Mouse (Mus musculus) left cerebral cortex, postnatal 10 days (tissue): ENCODE data around the gene Med24. TPM values are rescaled to one million over a fixed set of nuclear protein-coding genes. Genes with fewer than 3 reads are reported as not detected.
"Not testable (repeated sequence)": the region's sequence is repeated elsewhere in the genome, so short reads cannot be mapped to it uniquely, and the experiment has no call there.

Source experiments
- DNase-seq, 2 experiments: peaks; one replicate each; pipeline ENCODE4 v3.0.0; 2021 to 2022; ENCODE audit warnings: low spot score in 2 of 2, mixed read lengths in 1 of 2; ENCODE audit errors: extremely low spot score in 1 of 2
- intact Hi-C: fragments of 180-260 bp; cut with DNase I; formaldehyde crosslinking; loops from one replicate; pipeline ENCODE4 v1.15.1; 2025
- total RNA-seq, 2 experiments: library from RNA; stranded (reverse); gene quantifications; 2 replicates each; pipeline ENCODE4 v1.2.3; 2021

Med24 gene
- total RNA-seq, 2 experiments from 2014 or later: 91.7 to 102 TPM

DNA sequence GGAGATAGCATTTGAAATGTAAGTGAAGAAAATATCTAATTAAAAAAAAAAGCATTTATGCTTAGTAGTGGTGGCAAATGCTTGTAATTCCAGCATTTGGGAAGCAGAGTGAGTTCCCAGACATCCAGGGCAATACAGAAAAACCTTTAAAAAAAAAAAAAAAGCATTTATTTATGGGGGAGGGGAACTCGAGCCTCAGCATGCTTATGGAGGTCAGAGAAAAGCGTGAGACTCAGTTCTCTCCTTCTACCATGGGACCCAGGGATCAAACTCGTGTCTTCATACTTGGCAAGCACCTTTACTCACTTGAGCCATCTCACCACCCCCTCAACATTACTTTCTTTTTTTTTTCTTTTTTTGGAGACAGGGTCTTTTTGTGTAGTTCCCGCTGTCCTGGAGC is 48.0 kb downstream of the Med24 start:
- intact Hi-C loops: no loop called here
- no peak for DNase-seq

GRCm38 (mm10) chr11:98680595-98680994 is 48.6 kb downstream of the Med24 start:
- DNase-seq, intact Hi-C loops: not testable (repeated sequence)

DNA sequence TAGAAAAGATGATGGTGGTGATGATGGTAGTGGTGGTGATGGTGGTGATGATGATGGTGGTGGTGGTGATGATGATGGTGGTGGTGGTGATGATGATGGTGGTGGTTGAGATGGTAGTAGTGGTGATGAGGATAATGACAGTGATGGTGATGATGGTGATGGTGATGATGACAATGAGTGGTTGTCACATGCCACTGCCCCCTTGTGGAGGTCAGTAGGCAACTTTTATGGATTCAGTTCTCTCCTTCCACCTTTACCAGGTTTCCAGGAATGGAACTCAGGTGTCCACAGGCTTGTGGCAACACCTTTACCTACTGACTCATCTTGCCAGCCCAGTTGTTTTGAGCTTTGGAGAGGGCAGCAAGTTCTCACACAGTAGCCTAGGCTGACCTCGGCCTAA is 49.2 kb downstream of the Med24 start:
- intact Hi-C loops: no loop called here
- no peak for DNase-seq

- no peak for DNase-seq
- intact Hi-C loops: loop anchor here (2.0 kb wide), 1 partner anchor 37 kb away; no protein-coding TSS in a partner anchor
Observed at GRCm38 (mm10) chr11:98675829-98676363, 53.3 kb downstream of the Med24 start.

- intact Hi-C loops: not testable (repeated sequence)
- DNase-seq: peak in 1 of 2 experiments; percentile 63
Observed at GRCm38 (mm10) chr11:98673136-98673535, 56.1 kb downstream of the Med24 start.

GRCm38 (mm10) chr11:98672482-98672881 is 56.8 kb downstream of the Med24 start:
- intact Hi-C loops: no loop called here
- no peak for DNase-seq

GRCm38 (mm10) chr11:98671857-98672256 is 57.4 kb downstream of the Med24 start:
- intact Hi-C loops: no loop called here
- DNase-seq: no peak

GRCm38 (mm10) chr11:98671284-98671815 is 57.9 kb downstream of the Med24 start:
- no peak for DNase-seq
- intact Hi-C loops: no loop called here

- no peak for DNase-seq
- intact Hi-C loops: no loop called here
Observed at GRCm38 (mm10) chr11:98668984-98669383, 60.3 kb downstream of the Med24 start.

DNA sequence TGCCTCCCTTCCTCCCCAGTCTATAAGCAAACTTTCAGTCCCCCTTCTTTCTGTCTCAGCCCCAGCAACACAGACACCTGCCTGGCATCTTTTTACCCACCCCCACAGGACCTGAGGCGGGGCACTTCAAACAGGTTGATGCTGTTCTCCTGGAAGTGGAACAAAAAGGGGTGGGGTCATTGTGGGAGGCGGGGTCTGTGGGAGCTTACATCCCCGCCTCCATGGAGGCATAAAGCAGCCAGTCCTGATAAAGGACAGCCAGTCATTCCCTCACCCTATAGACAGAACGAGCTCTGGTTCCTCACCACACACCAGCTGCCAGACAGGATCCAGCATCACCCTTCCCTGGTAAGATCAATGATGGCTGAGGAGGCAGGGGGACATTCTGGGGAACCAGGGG is 65.1 kb downstream of the Med24 start, which contains the start of gene Gsdma:
Gsdma (plus strand) TSS at position 261 of the 400 bp plus-strand sequence.
- DNase-seq: no peak
- intact Hi-C loops: no loop called here

GRCm38 (mm10) chr11:98660517-98660916 is 68.7 kb downstream of the Med24 start:
- intact Hi-C loops: no loop called here
- DNase-seq: peak; percentile 47 to 61

- peak in 1 of 2 experiments; percentile 37 for DNase-seq
- intact Hi-C loops: loop anchor here (5.0 kb wide), 1 partner anchor 48 kb away; no protein-coding TSS in a partner anchor
Observed at GRCm38 (mm10) chr11:98655076-98655475, 74.2 kb downstream of the Med24 start.

Other genes starting within 250 kb of the Med24 start
- under 1 TPM; 0.34 TPM for gene Ikzf3, start 183.4 kb downstream of the Med24 start, total RNA-seq
- not detected for gene Zpbp2, start 178.3 kb downstream of the Med24 start, total RNA-seq
- 10 to 100 TPM; 44.1 to 49.6 TPM for gene Ormdl3, start 142.1 kb downstream of the Med24 start, total RNA-seq
- not detected for gene Lrrc3c, start 131.1 kb downstream of the Med24 start, total RNA-seq
- gene Gm12355, start 103.8 kb downstream of the Med24 start, total RNA-seq: 10 to 100 TPM; 12.6 to 16.8 TPM
- gene Gsdma3, start 103.1 kb downstream of the Med24 start, total RNA-seq: under 1 TPM; 0.30 to 0.36 TPM
- not detected for gene Gsdma2, start 82.7 kb downstream of the Med24 start, total RNA-seq
- gene Gsdma, start 65.1 kb downstream of the Med24 start, total RNA-seq: under 1 TPM; 0.13 to 0.16 TPM
- gene Psmd3, start 46.9 kb downstream of the Med24 start, total RNA-seq: 100 to 1,000 TPM; 136 to 138 TPM
- not detected for gene Csf3, start 28.2 kb downstream of the Med24 start, total RNA-seq
- gene Thra, start 11.2 kb upstream of the Med24 start, total RNA-seq: 1,000 to 10,000 TPM; 1,115 to 1,123 TPM
- 10 to 100 TPM; 63.3 to 70.5 TPM for gene Nr1d1, start 45.9 kb upstream of the Med24 start, total RNA-seq
- 100 to 1,000 TPM; 162 to 177 TPM for gene Msl1, start 66.1 kb upstream of the Med24 start, total RNA-seq
- 10 to 100 TPM; 52.3 to 55.8 TPM for gene Casc3, start 75.5 kb upstream of the Med24 start, total RNA-seq
- 100 to 1,000 TPM; 121 to 122 TPM for gene Rapgefl1, start 107.3 kb upstream of the Med24 start, total RNA-seq
- 10 to 100 TPM; 28.5 to 29.6 TPM for gene Wipf2, start 134.2 kb upstream of the Med24 start, total RNA-seq
- gene Cdc6, start 178.4 kb upstream of the Med24 start, total RNA-seq: under 1 TPM; 0.32 TPM
- 10 to 100 TPM; 16.6 to 16.9 TPM for gene Rara, start 198.4 kb upstream of the Med24 start, total RNA-seq